Mouse (Mus musculus) embryonic facial prominence, embryonic 10.5 days (tissue): ENCODE data around the gene Lrmda. TPM values are rescaled to one million over a fixed set of nuclear protein-coding genes. Genes with fewer than 3 reads are reported as not detected.
"Not testable (repeated sequence)": the region's sequence is repeated elsewhere in the genome, so short reads cannot be mapped to it uniquely, and the experiment has no call there.

Source experiments
- DNase-seq: peaks from one replicate; pipeline ENCODE4 v3.0.0-alpha.2; 2017; ENCODE audit warnings: low spot score
- H3K27ac ChIP-seq: fragments of 300-500 bp; sonication (generic); replicated peaks from 2 replicates; pipeline ENCODE4 v1.5.1; 2016; ENCODE audit warnings: mild to moderate bottlenecking
- H3K27me3 ChIP-seq: fragments of 300-500 bp; sonication (generic); replicated peaks from 2 replicates; pipeline ENCODE4 v1.6.1; 2016; ENCODE audit warnings: low read depth, mild to moderate bottlenecking; ENCODE audit not compliant: poor library complexity, severe bottlenecking
- H3K36me3 ChIP-seq: fragments of 300-500 bp; sonication (generic); replicated peaks from 2 replicates; pipeline ENCODE4 v1.6.1; 2016; ENCODE audit warnings: mild to moderate bottlenecking, moderate library complexity
- H3K4me1 ChIP-seq: fragments of 300-500 bp; sonication (generic); 2 replicates; pipeline ENCODE4 v1.6.1; 2016
- H3K4me3 ChIP-seq: fragments of 300-500 bp; sonication (generic); 2 replicates; pipeline ENCODE4 v1.5.1; 2016; ENCODE audit warnings: mild to moderate bottlenecking, moderate library complexity
- H3K9me3 ChIP-seq: fragments of 300-500 bp; sonication (generic); 2 replicates; pipeline ENCODE4 v1.6.1; 2016; ENCODE audit warnings: mild to moderate bottlenecking
- WGBS: fragments of 180-500 bp; shearing (Covaris S2); methylation state at CpG from one replicate; pipeline ENCODE4 v1.1.7; 2016; 5-methylcytosine and 5-hydroxymethylcytosine counted together
- polyA plus RNA-seq: library from polyadenylated mRNA; unstranded; fragments of >200 nt; fragmentation: Nextera tagmentation; extraction: Ambion mirVana; gene quantifications from 2 replicates; pipeline ENCODE4 v1.2.1, GENCODE M21; 2016

The Lrmda gene
- polyA plus RNA-seq, 1 experiment from 2014 or later = 0.88 TPM

DNA sequence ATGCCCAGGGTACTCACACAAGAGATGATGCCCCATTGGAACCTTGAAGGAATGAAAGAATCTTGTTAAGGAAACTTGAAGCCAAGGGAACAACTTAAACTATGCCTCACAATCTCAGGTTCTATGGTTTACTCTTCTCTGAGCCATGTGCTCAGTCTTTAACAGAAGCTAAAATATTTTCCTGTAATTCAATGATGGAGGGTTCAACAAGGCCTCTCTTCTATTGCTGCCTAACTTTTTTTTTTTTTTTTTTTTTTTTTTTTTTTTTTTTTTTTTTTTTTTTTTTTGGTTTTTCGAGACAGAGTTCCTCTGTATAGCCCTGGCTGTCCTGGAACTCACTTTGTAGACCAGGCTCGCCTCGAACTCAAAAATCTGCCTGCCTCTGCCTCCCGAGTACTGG is 782.2 kb downstream of the Lrmda start:
- not testable (repeated sequence) for H3K27me3 ChIP-seq, DNase-seq, H3K27ac ChIP-seq, H3K36me3 ChIP-seq, H3K9me3 ChIP-seq, H3K4me3 ChIP-seq
- WGBS = 77% methylated on average over 4 of the region's 4 CpGs
- peaks cover 14% of the 10 kb centered on the region for H3K4me1 ChIP-seq

DNA sequence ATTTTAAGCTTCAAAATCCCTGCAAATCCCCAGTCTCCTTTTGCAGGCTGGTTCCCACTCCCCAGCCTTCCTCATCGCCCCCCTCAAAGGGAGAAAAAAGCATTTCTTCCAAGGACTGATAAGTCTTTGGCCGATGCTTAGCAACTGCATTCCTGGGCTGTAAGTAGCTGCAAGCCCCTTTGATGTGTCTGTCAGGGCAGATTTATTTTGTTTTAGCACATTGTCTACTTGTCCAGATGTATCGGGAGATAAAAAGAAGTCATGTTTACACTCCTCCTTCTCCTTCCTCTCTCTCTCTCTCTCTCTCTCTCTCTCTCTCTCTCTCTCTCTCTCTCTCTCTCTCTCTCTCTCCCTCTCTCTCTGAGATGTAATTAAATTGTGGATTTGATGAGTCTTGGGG is 787.8 kb downstream of the Lrmda start:
- H3K27ac ChIP-seq = peak overlapping the region; percentile 68
- H3K27me3 ChIP-seq = peaks cover 22% of the 10 kb centered on the region
- H3K4me3 ChIP-seq = peak overlapping the region; percentile 48; the same call in 1 of the 2 replicates
- peaks cover 36% of the 10 kb centered on the region for H3K4me1 ChIP-seq
- WGBS = 4% methylated on average over 3 of the region's 3 CpGs
- no peaks in the 10 kb centered on the region for H3K9me3 ChIP-seq
- no peaks in the 10 kb centered on the region for H3K36me3 ChIP-seq
- peak; percentile 37 for DNase-seq

DNA sequence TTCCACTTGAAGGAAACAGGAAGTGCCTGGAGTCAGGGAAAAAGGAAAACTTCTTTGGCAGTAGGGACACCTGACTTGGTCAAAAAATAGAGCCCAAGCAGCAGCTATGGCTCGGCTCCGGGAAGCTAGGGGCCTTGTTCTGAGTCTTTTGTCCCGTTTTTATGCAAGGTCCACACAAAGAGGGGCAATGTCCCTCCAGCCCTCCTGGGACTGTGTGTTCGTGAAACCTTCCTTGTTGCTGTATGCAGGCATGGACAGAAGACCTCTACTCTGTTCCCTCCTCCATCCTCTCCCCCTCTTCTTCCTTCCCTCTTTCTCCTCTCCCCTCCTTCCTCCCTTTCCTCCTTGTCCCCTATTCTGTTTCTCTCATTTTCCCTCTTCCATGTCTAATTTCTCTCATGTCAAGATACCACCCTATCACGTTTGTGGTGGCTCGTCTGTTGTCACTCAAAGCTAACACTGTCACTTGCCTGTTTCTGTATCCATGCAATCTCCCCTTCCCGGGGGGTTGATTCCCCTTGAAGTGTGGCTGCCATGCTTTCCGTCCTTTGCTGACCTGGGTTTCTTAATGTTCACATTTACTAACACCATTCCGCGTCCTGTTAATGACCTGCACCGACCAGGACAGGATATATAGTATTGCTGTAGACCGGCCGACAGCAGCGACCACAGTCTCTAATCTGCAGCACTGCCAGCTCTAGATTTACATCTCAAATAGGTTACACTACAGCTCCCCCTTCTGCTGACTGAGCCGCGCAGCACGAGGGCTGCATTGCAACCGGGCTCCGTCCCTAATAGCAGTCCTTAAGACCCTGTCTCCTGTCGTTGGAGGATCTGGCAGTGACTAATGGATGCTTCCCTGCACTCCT is 788.4 kb downstream of the Lrmda start:
- Histone ChIP-seq H3K36me3 (no peaks in the 10 kb centered on the region), H3K9me3 (no peaks in the 10 kb centered on the region), H3K27ac (peak overlapping the region; percentile 68), H3K4me3 (peak overlapping the region; percentile 48), H3K4me1 (peaks cover 41% of the 10 kb centered on the region), H3K27me3 (peaks cover 22% of the 10 kb centered on the region)
- DNase-seq = peak; percentile 81
- WGBS = 2% methylated on average over 20 of the region's 20 CpGs

DNA sequence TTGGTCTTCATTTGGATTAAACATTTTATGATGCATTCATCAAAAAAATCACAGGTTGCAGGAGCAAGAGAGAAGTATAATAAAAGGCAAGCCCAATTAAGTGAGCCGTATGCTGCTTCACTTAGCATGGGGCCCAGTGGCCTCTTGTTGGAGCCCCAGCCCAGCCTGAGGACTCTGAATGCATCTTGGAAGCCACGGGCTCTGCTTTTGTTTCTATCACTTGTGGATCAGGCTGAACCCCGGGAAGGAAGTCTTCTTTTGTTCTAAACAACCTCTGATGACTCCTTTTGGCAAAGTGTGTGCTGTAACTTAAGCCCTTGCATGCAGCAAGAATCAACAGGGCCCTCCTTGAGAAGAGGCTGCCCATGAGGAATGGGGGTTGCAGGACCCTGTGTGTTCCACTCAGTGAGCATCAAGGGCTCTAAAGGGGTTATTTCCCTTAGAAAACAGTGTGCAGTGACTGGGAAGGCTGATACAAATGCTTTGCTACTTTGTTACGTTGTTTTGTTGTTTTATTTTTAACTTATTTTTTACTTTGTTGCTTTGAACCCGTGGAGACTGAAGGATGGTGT is 789.2 kb downstream of the Lrmda start:
- Histone ChIP-seq H3K4me1 (peaks cover 48% of the 10 kb centered on the region), H3K27me3 (peaks cover 22% of the 10 kb centered on the region), H3K36me3 (no peaks in the 10 kb centered on the region), H3K9me3 (no peaks in the 10 kb centered on the region), H3K27ac (peak overlapping the region; percentile 68), H3K4me3 (peak overlapping the region; percentile 48; the same call in 1 of the 2 replicates)
- WGBS = 25% methylated on average over 5 of the region's 5 CpGs
- peak; percentile 47 for DNase-seq

DNA sequence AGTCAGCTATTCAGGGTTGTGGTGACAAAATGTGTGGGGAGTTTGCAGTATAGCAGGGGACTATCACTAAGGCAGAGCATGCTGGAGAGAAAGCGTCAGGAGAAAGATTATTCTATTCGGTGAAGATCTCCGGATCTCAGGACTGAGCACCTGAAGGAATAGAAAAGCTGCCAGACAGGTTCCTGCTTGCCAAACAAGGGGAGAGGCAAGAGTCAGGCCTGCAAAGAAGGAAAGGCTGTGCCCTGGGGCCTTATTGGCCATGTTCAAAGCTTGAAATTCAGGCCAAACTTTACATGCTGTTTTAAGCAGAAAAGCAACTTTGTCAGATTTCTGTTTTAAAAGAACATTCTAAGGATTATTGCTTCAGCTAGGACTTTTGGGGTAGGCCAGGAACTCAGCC is 789.7 kb downstream of the Lrmda start:
- peaks cover 22% of the 10 kb centered on the region for H3K27me3 ChIP-seq
- no peak overlapping the region for H3K4me3 ChIP-seq
- 47% methylated on average over 3 of the region's 3 CpGs for WGBS
- peaks cover 53% of the 10 kb centered on the region for H3K4me1 ChIP-seq
- peak; percentile 38 for DNase-seq
- H3K36me3 ChIP-seq = no peaks in the 10 kb centered on the region
- no peaks in the 10 kb centered on the region for H3K9me3 ChIP-seq
- no peak overlapping the region; the same call in 1 of the 2 replicates for H3K27ac ChIP-seq

DNA sequence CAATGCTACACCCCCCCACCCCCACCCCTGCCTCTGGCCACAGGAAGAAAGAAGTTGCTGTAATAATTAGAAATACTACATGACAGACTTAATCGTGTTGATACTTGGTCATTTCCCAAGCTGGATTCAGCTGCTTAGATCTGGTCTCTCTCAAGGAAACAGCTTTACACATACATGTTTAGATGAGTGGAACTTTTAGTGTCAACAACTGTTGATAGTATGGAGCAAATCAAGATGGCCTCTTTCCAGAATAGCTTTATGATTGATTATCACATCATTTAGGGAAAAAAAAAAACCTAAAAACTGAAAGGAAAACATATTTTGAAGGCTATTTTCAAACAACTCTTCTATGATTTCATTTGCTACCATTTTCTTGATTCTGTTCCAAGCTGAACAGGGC is 791.0 kb downstream of the Lrmda start:
- DNase-seq = no peak
- H3K27ac ChIP-seq = 0 out of 2 replicates have a peak overlapping the region, but pooled peaks have one; percentile 61
- H3K9me3 ChIP-seq = no peaks in the 10 kb centered on the region
- H3K4me1 ChIP-seq = peaks cover 55% of the 10 kb centered on the region
- H3K27me3 ChIP-seq = peaks cover 22% of the 10 kb centered on the region
- no peaks in the 10 kb centered on the region for H3K36me3 ChIP-seq
- 83% methylated on average over 1 of the region's 1 CpGs for WGBS
- H3K4me3 ChIP-seq = no peak overlapping the region

DNA sequence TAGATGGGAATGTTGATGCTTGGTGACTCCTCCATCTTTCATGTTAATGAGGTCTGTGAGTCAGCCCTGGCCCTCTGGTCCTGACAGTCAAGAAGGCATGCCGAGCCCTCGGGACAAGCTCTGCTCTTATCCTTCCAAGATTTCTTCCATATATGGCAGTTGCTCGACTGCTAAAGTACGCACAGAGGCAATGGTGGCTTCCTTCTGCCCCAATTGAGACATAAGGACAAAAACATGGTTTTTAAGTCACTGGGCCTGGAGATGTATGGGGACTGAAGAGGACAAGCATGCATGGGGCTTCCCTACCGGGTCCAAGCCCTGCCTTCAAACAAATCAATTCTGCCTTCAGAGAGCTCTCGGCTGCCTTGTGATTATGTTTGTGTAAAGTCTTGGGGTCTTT is 793.3 kb downstream of the Lrmda start:
- peak overlapping the region; percentile 63 for H3K27ac ChIP-seq
- no peaks in the 10 kb centered on the region for H3K36me3 ChIP-seq
- peaks cover 42% of the 10 kb centered on the region for H3K4me1 ChIP-seq
- H3K27me3 ChIP-seq = peaks cover 22% of the 10 kb centered on the region
- H3K9me3 ChIP-seq = no peaks in the 10 kb centered on the region
- no peak for DNase-seq
- H3K4me3 ChIP-seq = no peak overlapping the region
- 22% methylated on average over 6 of the region's 6 CpGs for WGBS

DNA sequence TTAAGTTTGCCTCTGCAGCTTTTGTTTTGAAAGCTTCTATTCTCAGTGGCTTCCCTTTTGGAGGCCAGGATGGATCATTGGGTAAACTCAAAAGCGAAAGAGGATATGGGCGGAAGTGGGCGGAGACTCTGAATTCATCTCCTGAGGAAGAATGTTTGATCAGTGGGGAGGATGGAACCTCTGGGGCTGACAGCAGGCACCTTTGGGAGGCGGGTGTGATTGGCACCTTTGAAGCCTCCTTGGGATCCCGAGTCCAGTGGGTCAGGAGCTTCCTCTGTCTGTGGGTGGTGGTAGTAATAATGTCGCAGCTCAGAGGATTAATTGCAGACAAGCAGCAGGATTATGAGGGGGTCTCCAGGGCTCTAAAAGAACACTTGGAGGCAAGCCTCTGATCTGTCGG is 793.9 kb downstream of the Lrmda start:
- H3K4me1 ChIP-seq = peaks cover 36% of the 10 kb centered on the region
- no peak overlapping the region for H3K4me3 ChIP-seq
- peak; percentile 38 for DNase-seq
- 17% methylated on average over 7 of the region's 7 CpGs for WGBS
- no peaks in the 10 kb centered on the region for H3K36me3 ChIP-seq
- H3K9me3 ChIP-seq = no peaks in the 10 kb centered on the region
- H3K27ac ChIP-seq = no peak overlapping the region
- H3K27me3 ChIP-seq = peaks cover 22% of the 10 kb centered on the region

DNA sequence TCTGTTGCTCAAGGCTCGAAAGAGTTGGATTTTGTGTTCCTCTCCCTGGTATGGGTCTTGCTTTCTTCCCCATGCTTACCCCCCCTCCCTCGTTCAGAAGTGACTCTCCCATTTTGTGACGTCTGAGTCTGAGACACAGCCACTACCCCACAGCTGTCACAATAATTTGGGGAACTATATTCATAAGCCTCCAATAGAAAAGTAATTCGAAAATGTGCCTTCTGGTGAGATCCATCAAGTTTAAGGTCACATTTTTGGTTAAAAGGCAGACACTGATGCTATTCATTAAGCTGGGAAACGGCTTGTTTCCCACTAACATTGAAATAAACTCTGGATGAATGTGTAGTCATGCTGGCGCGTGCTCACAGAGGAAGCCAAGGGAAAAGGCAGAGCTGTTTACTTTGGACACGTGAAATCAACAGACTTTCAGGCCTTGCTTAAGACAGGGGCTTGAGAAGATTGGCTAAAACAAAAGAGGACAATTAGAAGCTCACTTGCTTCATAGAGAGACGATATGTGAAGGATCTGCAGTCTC is 795.4 kb downstream of the Lrmda start:
- H3K27me3 ChIP-seq = peaks cover 14% of the 10 kb centered on the region
- WGBS = 70% methylated on average over 9 of the region's 9 CpGs
- no peaks in the 10 kb centered on the region for H3K9me3 ChIP-seq
- no peaks in the 10 kb centered on the region for H3K36me3 ChIP-seq
- DNase-seq = no peak
- H3K4me1 ChIP-seq = peaks cover 23% of the 10 kb centered on the region
- H3K27ac ChIP-seq = no peak overlapping the region
- no peak overlapping the region for H3K4me3 ChIP-seq

DNA sequence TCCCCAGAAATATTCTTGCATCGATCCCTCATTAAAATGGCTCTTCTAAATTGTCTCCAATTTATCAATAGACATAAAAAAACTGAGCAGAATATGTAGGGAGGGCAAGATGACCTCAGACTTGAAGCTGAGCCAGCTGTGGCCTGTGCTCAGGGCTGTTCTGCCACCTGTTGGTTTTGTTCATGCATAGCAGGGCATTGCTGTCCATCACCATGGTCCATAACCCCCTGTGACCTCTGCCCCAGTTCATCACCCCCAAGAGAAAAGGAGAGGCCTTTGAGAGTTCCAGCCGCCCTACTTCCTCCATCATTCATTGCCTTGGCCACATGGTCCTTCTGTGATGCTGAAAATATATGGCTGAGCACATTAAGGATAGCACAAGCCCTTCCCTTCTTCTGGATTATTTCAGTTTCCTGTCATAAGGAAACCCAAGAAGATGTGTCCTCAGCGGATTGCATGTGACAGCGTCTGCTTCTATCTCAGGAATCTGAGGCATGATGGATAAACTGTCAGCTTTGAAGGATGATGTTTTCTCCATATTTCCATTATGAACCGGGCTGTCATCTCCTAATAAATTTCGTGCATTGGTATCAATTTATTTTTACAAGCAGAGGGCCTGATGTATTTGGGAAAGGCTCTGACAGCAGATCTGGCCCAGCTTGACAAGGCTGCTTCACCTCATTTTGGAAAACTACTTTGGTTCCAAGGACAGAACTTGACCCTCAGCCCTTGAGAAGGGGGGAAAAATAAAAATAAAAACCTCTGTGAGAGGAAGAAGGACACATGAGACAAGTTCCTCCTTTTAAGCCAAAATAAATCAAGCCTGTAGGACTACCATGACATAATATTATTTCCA is 798.1 kb downstream of the Lrmda start:
- DNase-seq = peak; percentile 47
- WGBS = 71% methylated on average over 6 of the region's 6 CpGs
- no peak overlapping the region for H3K4me3 ChIP-seq
- H3K4me1 ChIP-seq = peaks cover 22% of the 10 kb centered on the region
- no peaks in the 10 kb centered on the region for H3K36me3 ChIP-seq
- no peak overlapping the region for H3K27ac ChIP-seq
- H3K9me3 ChIP-seq = no peaks in the 10 kb centered on the region
- H3K27me3 ChIP-seq = no peaks in the 10 kb centered on the region; the same call in 1 of the 2 replicates

DNA sequence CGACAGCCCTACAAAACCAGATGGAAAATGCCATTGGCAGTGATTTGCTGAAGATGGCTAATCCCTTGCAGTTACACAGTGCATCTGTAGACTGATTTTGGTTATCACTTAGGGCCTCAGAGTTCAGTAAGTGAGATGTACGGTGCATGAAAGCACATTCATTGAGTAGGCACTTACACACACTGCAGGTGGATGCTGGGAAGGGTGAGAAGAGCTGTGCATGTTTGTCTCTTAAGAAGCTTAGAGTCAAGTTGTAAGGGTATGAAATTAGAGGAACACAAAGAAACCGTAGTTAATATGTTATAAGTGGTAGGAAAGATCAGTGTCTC is 798.7 kb downstream of the Lrmda start:
- Histone ChIP-seq H3K27me3 (no peaks in the 10 kb centered on the region; the same call in 1 of the 2 replicates), H3K9me3 (no peaks in the 10 kb centered on the region), H3K4me3 (no peak overlapping the region), H3K4me1 (peaks cover 16% of the 10 kb centered on the region), H3K36me3 (no peaks in the 10 kb centered on the region), H3K27ac (no peak overlapping the region)
- WGBS = 75% methylated on average over 3 of the region's 3 CpGs
- DNase-seq = no peak

DNA sequence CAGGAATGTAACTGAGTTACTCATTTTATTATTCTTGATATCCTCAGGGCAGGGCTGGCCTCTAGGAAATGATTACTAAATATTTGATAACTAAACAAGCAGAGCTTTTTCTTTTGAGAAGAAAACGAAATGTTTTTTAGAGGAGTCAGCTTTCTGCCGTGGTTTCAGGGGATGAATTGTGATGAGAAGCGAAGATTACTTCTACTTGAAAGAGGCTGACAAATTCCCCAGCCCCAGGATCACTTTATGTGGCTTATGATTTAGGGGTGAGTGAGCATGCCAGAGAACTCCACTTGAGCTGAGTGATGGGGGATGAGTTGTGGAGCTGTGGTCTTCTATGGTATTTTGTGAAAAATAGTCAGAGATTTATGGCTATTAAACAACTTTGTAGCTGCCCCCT is 803.4 kb downstream of the Lrmda start:
- no peaks in the 10 kb centered on the region for H3K27me3 ChIP-seq
- H3K9me3 ChIP-seq = no peaks in the 10 kb centered on the region
- H3K27ac ChIP-seq = no peak overlapping the region
- H3K4me1 ChIP-seq = no peaks in the 10 kb centered on the region
- no peak overlapping the region for H3K4me3 ChIP-seq
- no peaks in the 10 kb centered on the region for H3K36me3 ChIP-seq
- 80% methylated on average over 3 of the region's 3 CpGs for WGBS
- no peak for DNase-seq
